Mouse (Mus musculus) heart, postnatal 0 days (tissue): ENCODE results near the gene Taar8b. TPM values are rescaled to one million over a fixed set of nuclear protein-coding genes. Genes with fewer than 3 reads are reported as not detected.

Experiments
- ATAC-seq: fragments of 200-750 bp; cut with Nextera tagmentation; 2 replicates; pipeline ENCODE4 v1.8.0; 2017; ENCODE audit warnings: low read depth, moderate number of reproducible peaks, moderate library complexity; ENCODE audit not compliant: insufficient read depth
- DNase-seq: peaks from one replicate; pipeline ENCODE4 v3.0.0-alpha.2; 2016; ENCODE audit warnings: low spot score
- H3K27ac ChIP-seq: fragments of 300-500 bp; sonication (generic); 2 replicates; pipeline ENCODE4 v1.5.1; 2014; ENCODE audit warnings: low read depth, mild to moderate bottlenecking
- H3K27me3 ChIP-seq: fragments of 300-500 bp; sonication (generic); 2 replicates; pipeline ENCODE4 v1.6.1; 2014; ENCODE audit warnings: low read length, mixed read lengths; ENCODE audit not compliant: control insufficient read depth, insufficient read depth
- H3K36me3 ChIP-seq: fragments of 300-500 bp; sonication (generic); replicated peaks from 2 replicates; pipeline ENCODE4 v1.6.1; 2014; ENCODE audit warnings: low read length, mixed read lengths; ENCODE audit not compliant: control insufficient read depth, insufficient read depth
- H3K4me1 ChIP-seq: fragments of 300-500 bp; sonication (generic); 2 replicates; pipeline ENCODE4 v1.6.1; 2014; ENCODE audit warnings: antibody characterized with exemption; ENCODE audit not compliant: control insufficient read depth, insufficient read depth
- H3K4me2 ChIP-seq: fragments of 300-500 bp; sonication (generic); 2 replicates; pipeline ENCODE4 v1.6.1; 2014; ENCODE audit warnings: low read depth, mild to moderate bottlenecking, low read length, moderate library complexity
- H3K4me3 ChIP-seq: fragments of 300-500 bp; sonication (generic); 2 replicates; pipeline ENCODE4 v1.5.1; 2014; ENCODE audit warnings: low read depth, low read length
- H3K9ac ChIP-seq: fragments of 300-500 bp; sonication (generic); replicated peaks from 2 replicates; pipeline ENCODE4 v1.6.1; 2014; ENCODE audit warnings: low read depth, low read length, mixed read lengths
- H3K9me3 ChIP-seq: fragments of 300-500 bp; sonication (generic); replicated peaks from 2 replicates; pipeline ENCODE4 v1.6.1; 2016; ENCODE audit warnings: low read length; ENCODE audit not compliant: control insufficient read depth
- CTCF ChIP-seq: IDR thresholded peaks from 2 replicates; pipeline ENCODE4 v1.5.1; 2016; ENCODE audit warnings: antibody characterized with exemption, control low read depth, low read depth
- EP300 ChIP-seq: IDR thresholded peaks from 2 replicates; pipeline ENCODE4 v1.6.1; 2016; ENCODE audit warnings: antibody characterized with exemption, low read depth
- WGBS: fragments of 180-500 bp; shearing (Covaris S2); extraction: QIAGEN DNeasy Blood & Tissue Kit; methylation state at CpG from one replicate; pipeline ENCODE4 v1.1.7; 2014; 5-methylcytosine and 5-hydroxymethylcytosine counted together
- polyA plus RNA-seq: library from polyadenylated mRNA; unstranded; fragments of >200 nt; fragmentation: Nextera tagmentation; extraction: Ambion mirVana; gene quantifications from 2 replicates; pipeline ENCODE4 v1.2.1, GENCODE M21; 2015
- total RNA-seq: library from RNA; depleted of rRNA; stranded (reverse); fragments of >200 nt; gene quantifications from 2 replicates; pipeline ENCODE4 v1.2.3, GENCODE M21; 2014; ENCODE audit warnings: low replicate concordance; rRNA removed

Taar8b gene
- total and polyA plus RNA-seq, 2 experiments from 2014 or later, result not detected

DNA sequence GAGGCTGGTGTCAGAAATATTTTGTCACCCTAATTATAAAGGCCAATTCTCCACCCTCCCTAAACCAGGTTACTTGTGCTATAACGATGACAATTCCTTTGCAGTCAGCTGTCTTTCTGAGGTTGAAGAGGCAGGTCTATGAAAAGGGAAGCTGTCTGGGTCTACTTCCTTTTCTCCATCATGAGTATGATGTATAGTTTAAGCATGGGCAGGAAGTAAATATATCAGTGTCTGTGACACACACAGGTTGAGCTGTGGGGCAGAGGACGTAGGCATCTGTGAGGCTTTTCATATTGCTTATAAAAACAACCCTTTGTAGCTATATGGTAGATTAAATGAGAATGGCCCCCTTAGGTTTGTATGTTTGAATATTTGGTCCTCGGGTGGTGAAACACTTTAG is 33.1 kb downstream of the Taar8b start:
- no peak overlapping the region for H3K27ac ChIP-seq
- ATAC-seq, result no peak
- H3K9ac ChIP-seq, result no peak overlapping the region
- H3K4me2 ChIP-seq, result no peak overlapping the region
- no peaks in the 10 kb centered on the region for H3K9me3 ChIP-seq
- no peak for DNase-seq
- H3K4me3 ChIP-seq, result no peak overlapping the region
- H3K4me1 ChIP-seq, result no peaks in the 10 kb centered on the region
- H3K36me3 ChIP-seq, result no peaks in the 10 kb centered on the region
- H3K27me3 ChIP-seq, result no peaks in the 10 kb centered on the region
- TF ChIP-seq EP300 (no peak), CTCF (no peak)
- WGBS, result 78% methylated on average over 3 of the region's 3 CpGs

DNA sequence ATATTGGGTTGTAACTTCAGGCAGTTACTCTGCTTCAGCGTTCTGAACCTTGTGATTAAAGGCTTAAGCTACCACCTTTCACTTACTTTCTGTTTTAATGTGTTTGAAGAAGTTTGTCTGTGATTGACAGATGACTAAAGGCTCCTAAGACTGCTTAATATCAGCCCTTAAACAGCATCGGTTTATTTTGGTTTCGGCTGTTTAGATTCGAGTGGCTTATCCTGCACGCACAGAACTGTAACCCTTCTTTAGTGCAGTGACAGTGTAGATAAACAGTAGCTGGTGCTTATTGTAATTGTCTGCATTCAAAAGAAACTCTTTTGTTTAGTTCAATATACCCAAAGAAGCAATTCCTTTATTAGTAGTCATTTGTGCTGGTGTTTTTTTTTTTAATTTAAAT is 40.1 kb downstream of the Taar8b start:
- H3K27ac ChIP-seq, result no peak overlapping the region
- TF ChIP-seq CTCF (no peak), EP300 (no peak)
- DNase-seq (no peak), ATAC-seq (no peak)
- no peaks in the 10 kb centered on the region for H3K9me3 ChIP-seq
- no peak overlapping the region for H3K9ac ChIP-seq
- H3K4me1 ChIP-seq, result no peaks in the 10 kb centered on the region
- no peaks in the 10 kb centered on the region for H3K36me3 ChIP-seq
- H3K4me2 ChIP-seq, result no peak overlapping the region
- no peak overlapping the region for H3K4me3 ChIP-seq
- no peaks in the 10 kb centered on the region for H3K27me3 ChIP-seq
- WGBS, result 32% methylated on average over 5 of the region's 5 CpGs

DNA sequence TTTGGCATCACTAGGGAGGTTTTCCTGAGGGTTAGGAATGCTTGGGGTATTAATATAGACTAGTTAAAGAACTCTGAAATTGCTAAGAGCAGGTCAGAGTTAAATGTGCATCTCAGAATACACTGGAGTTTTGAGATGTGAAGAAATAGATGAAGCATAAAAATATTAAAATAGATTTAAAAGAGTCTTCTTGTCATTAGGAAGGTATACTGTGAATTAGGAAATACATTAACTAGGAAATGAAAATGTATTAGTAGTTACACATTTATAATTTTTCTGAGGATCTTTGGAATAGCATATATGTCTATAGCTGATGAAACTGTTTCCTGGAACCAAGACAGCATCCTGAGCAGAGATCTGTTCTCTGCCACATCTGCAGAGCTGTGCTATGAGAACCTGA is 42.9 kb downstream of the Taar8b start, which contains the start of gene Taar7f:
Gene Taar7f, plus strand, starts transcription at position 301 of the 400 bp plus-strand sequence.
- no peaks in the 10 kb centered on the region for H3K4me1 ChIP-seq
- H3K4me2 ChIP-seq, result no peak within 1 kb of the TSS
- DNase-seq (no peak), ATAC-seq (no peak)
- no peaks in the 10 kb centered on the region for H3K9me3 ChIP-seq
- H3K36me3 ChIP-seq, result no peaks in the 10 kb centered on the region
- no peak within 1 kb of the TSS for H3K9ac ChIP-seq
- no peak within 1 kb of the TSS for H3K4me3 ChIP-seq
- TF ChIP-seq CTCF (no peak), EP300 (no peak)
- no peaks in the 10 kb centered on the region for H3K27me3 ChIP-seq
- no peak within 1 kb of the TSS for H3K27ac ChIP-seq

Other genes with a start within 250 kb of the Taar8b start
- gene Vnn3, start 240.8 kb downstream of the Taar8b start, total RNA-seq, result 0.62 TPM in 1 of 2 replicates, not detected in the other
- 0.08 and 0.12 TPM in 2 replicates for gene Vnn3, start 240.8 kb downstream of the Taar8b start, polyA plus RNA-seq
- 3.4 and 7.3 TPM in 2 replicates for gene Vnn1, start 197.6 kb downstream of the Taar8b start, total RNA-seq
- gene Vnn1, start 197.6 kb downstream of the Taar8b start, polyA plus RNA-seq, result 0.68 and 0.74 TPM in 2 replicates
- not detected in 2 replicates for gene Taar1, start 171.9 kb downstream of the Taar8b start, total RNA-seq
- not detected in 2 replicates for gene Taar1, start 171.9 kb downstream of the Taar8b start, polyA plus RNA-seq
- not detected in 2 replicates for gene Taar2, start 153.7 kb downstream of the Taar8b start, total RNA-seq
- not detected in 2 replicates for gene Taar2, start 153.7 kb downstream of the Taar8b start, polyA plus RNA-seq
- gene Taar3, start 142.7 kb downstream of the Taar8b start, total RNA-seq, result not detected in 2 replicates
- gene Taar3, start 142.7 kb downstream of the Taar8b start, polyA plus RNA-seq, result not detected in 2 replicates
- gene Taar4, start 131.8 kb downstream of the Taar8b start, total RNA-seq, result not detected in 2 replicates
- not detected in 2 replicates for gene Taar4, start 131.8 kb downstream of the Taar8b start, polyA plus RNA-seq
- gene Taar5, start 121.6 kb downstream of the Taar8b start, total RNA-seq, result not detected in 2 replicates
- not detected in 2 replicates for gene Taar5, start 121.6 kb downstream of the Taar8b start, polyA plus RNA-seq
- not detected in 2 replicates for gene Taar6, start 106.6 kb downstream of the Taar8b start, total RNA-seq
- gene Taar6, start 106.6 kb downstream of the Taar8b start, polyA plus RNA-seq, result not detected in 2 replicates
- gene Taar7a, start 98.8 kb downstream of the Taar8b start, total RNA-seq, result not detected in 2 replicates
- gene Taar7a, start 98.8 kb downstream of the Taar8b start, polyA plus RNA-seq, result not detected in 2 replicates
- gene Taar7b, start 92.4 kb downstream of the Taar8b start, total RNA-seq, result not detected in 2 replicates
- gene Taar7b, start 92.4 kb downstream of the Taar8b start, polyA plus RNA-seq, result not detected in 2 replicates
- gene Taar7d, start 65.1 kb downstream of the Taar8b start, total RNA-seq, result not detected in 2 replicates
- not detected in 2 replicates for gene Taar7d, start 65.1 kb downstream of the Taar8b start, polyA plus RNA-seq
- not detected in 2 replicates for gene Taar7e, start 54.7 kb downstream of the Taar8b start, total RNA-seq
- not detected in 2 replicates for gene Taar7e, start 54.7 kb downstream of the Taar8b start, polyA plus RNA-seq
- gene Taar7f, start 42.8 kb downstream of the Taar8b start, total RNA-seq, result not detected in 2 replicates
- gene Taar7f, start 42.8 kb downstream of the Taar8b start, polyA plus RNA-seq, result not detected in 2 replicates
- not detected in 2 replicates for gene Taar8a, start 15.8 kb downstream of the Taar8b start, total RNA-seq
- not detected in 2 replicates for gene Taar8a, start 15.8 kb downstream of the Taar8b start, polyA plus RNA-seq
- gene Taar8c, start 9.6 kb upstream of the Taar8b start, total RNA-seq, result not detected in 2 replicates
- not detected in 2 replicates for gene Taar8c, start 9.6 kb upstream of the Taar8b start, polyA plus RNA-seq
- gene Taar9, start 17.2 kb upstream of the Taar8b start, total RNA-seq, result not detected in 2 replicates
- not detected in 2 replicates for gene Taar9, start 17.2 kb upstream of the Taar8b start, polyA plus RNA-seq
- 30.1 and 35.6 TPM in 2 replicates for gene Stx7, start 57.0 kb upstream of the Taar8b start, total RNA-seq
- gene Stx7, start 57.0 kb upstream of the Taar8b start, polyA plus RNA-seq, result 67.8 and 68.8 TPM in 2 replicates
- gene Moxd1, start 131.2 kb upstream of the Taar8b start, total RNA-seq, result 0.46 and 3.2 TPM in 2 replicates
- gene Moxd1, start 131.2 kb upstream of the Taar8b start, polyA plus RNA-seq, result 1.5 and 2.6 TPM in 2 replicates